Mouse (Mus musculus) midbrain, embryonic 13.5 days (tissue): ENCODE results near the gene Fubp3. TPM values are rescaled to one million over a fixed set of nuclear protein-coding genes. Genes with fewer than 3 reads are reported as not detected.

ENCODE experiments used
- ATAC-seq: fragments of 200-750 bp; cut with Nextera tagmentation; 2 replicates; pipeline ENCODE4 v1.8.0; 2017; ENCODE audit warnings: mild to moderate bottlenecking, moderate TSS enrichment, moderate library complexity
- H3K27ac ChIP-seq: fragments of 300-500 bp; sonication (generic); 2 replicates; pipeline ENCODE4 v1.5.1; 2015; ENCODE audit warnings: inconsistent platforms, mild to moderate bottlenecking, moderate library complexity
- H3K27me3 ChIP-seq: fragments of 300-500 bp; sonication (generic); 2 replicates; pipeline ENCODE4 v1.6.1; 2015; ENCODE audit warnings: mild to moderate bottlenecking, inconsistent platforms
- H3K36me3 ChIP-seq: fragments of 300-500 bp; sonication (generic); 2 replicates; pipeline ENCODE4 v1.6.1; 2015; ENCODE audit warnings: mild to moderate bottlenecking, inconsistent platforms
- H3K4me1 ChIP-seq: fragments of 300-500 bp; sonication (generic); replicated peaks from 2 replicates; pipeline ENCODE4 v1.6.1; 2015; ENCODE audit warnings: inconsistent platforms
- H3K4me2 ChIP-seq: fragments of 300-500 bp; sonication (generic); replicated peaks from 2 replicates; pipeline ENCODE4 v1.6.1; 2015; ENCODE audit warnings: moderate library complexity, mild to moderate bottlenecking, inconsistent platforms
- H3K4me3 ChIP-seq: fragments of 300-500 bp; sonication (generic); replicated peaks from 2 replicates; pipeline ENCODE4 v1.5.1; 2015; ENCODE audit warnings: mild to moderate bottlenecking, inconsistent platforms
- H3K9ac ChIP-seq: fragments of 300-500 bp; sonication (generic); replicated peaks from 2 replicates; pipeline ENCODE4 v1.6.1; 2015; ENCODE audit warnings: mild to moderate bottlenecking, inconsistent platforms
- H3K9me3 ChIP-seq: fragments of 300-500 bp; sonication (generic); 2 replicates; pipeline ENCODE4 v1.6.1; 2016; ENCODE audit warnings: mild to moderate bottlenecking, inconsistent platforms
- WGBS: fragments of 180-500 bp; shearing (Covaris S2); methylation state at CpG from one replicate; pipeline ENCODE4 v1.1.7; 2015; 5-methylcytosine and 5-hydroxymethylcytosine counted together
- microRNA-seq: library from miRNA; unstranded; fragments of <30 nt; microRNA quantifications from one replicate; pipeline ENCODE4, GENCODE M21; 2016
- polyA plus RNA-seq: library from polyadenylated mRNA; unstranded; fragments of >200 nt; fragmentation: Nextera tagmentation; extraction: Ambion mirVana; gene quantifications from 2 replicates; pipeline ENCODE4 v1.2.1, GENCODE M21; 2015

Fubp3 gene
- polyA plus RNA-seq, 1 experiment from 2014 or later: 61.5 TPM

DNA sequence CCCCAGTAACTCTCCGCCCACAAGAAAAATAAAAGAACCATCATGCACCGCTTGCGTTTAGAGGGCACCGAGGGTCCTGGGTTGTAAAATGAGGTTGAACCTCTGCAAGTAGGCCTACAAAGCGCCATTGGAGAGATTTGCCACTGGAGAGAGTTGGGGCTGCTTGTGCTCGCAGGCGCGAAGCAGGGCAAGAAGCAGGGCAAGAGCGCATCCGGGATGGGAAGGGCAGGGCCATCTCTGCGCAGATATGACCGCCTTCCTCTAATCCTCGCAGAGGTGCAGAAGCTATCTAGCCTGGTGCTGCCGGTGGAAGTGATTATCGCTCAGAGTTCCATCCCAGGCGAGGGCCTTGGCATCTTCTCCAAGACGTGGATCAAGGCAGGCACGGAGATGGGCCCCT, 69.5 kb downstream of the Fubp3 start:
- peak overlapping the region; percentile 40 for H3K4me3 ChIP-seq
- no peaks in the 10 kb centered on the region for H3K9me3 ChIP-seq
- H3K27ac ChIP-seq: no peak overlapping the region
- H3K4me1 ChIP-seq: peaks cover 63% of the 10 kb centered on the region
- H3K4me2 ChIP-seq: peak overlapping the region; percentile 59
- no peak for ATAC-seq
- 2% methylated on average over 18 of the region's 18 CpGs for WGBS
- H3K36me3 ChIP-seq: 0 out of 2 replicates have a peak, but pooled peaks cover 3% of the 10 kb centered on the region
- H3K27me3 ChIP-seq: peaks cover 97% of the 10 kb centered on the region
- no peak overlapping the region for H3K9ac ChIP-seq

DNA sequence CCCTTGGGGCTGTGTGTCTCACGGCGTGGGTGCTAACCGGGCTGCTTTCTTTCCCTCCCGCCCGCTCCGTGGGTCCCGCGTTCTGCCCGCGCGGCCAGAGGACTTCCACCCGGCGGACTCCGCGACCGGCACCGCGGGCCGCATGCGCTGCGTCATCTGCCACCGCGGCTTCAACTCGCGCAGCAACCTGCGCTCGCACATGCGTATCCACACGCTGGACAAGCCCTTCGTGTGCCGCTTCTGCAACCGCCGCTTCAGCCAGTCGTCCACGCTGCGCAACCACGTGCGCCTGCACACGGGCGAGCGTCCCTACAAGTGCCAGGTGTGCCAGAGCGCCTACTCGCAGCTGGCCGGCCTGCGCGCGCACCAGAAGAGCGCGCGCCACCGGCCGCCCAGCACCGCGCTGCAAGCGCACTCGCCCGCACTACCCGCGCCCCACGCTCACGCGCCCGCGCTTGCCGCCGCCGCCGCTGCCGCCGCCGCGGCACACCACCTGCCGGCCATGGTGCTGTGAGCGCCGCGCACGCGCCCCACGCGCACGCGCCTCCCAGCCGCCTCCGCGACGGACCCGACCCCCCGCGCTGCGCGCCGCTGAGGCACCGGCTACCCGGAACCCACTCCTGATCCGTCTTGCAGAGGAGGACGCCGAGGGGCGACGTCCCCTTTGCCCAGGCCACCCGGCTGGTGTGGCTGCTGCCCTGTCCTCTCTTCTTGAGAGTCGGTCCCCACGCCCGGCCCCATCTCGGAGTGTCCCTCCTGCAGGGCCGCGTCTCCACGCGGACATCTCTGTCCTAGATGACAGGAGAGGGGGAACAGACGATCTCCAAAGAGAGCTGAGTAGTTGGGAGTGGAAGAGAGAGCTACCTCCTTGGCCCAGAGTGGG, 81.8 kb downstream of the Fubp3 start:
- 1% methylated on average over 102 of the region's 109 CpGs for WGBS
- Histone ChIP-seq H3K27me3 (peaks cover 96% of the 10 kb centered on the region), H3K4me1 (peaks cover 16% of the 10 kb centered on the region), H3K27ac (no peak overlapping the region), H3K9ac (peak overlapping the region; percentile 65), H3K4me3 (peak overlapping the region; percentile 54), H3K4me2 (peak overlapping the region; percentile 92), H3K9me3 (no peaks in the 10 kb centered on the region), H3K36me3 (no peaks in the 10 kb centered on the region)
- ATAC-seq: peak; percentile 90

DNA sequence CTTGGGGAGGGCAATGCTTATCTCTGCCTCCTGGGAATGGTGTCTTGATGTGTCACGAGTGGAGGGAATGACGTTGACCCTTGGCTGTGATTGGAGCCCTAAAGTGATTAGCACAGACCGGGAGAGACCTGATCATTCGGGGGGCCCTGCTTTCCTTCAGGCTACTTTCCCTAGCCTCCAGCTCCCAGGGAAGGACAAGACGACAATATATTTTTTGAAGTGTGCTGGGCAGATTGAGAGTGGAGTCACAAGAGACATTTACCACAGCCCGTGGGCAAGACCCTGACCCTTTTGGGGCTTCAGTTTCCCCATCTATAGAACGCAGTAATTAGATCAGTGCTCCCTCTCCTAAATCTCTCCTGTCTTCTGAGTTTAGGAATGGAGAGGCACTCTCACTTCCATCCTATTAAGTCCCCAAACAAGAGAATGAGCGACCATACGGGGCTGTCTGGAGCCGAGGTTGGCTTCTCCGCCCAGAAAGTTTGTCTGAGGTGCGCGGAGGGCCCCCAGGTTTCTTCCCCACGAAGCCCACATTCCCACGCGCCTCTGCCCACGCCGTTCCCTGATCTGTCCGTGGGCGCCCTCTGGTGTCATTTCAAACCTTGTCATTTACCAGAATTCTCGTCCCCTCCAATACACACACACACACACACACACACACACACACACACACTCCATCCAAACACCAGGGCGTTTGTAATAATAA, 82.6 kb downstream of the Fubp3 start:
- Histone ChIP-seq H3K9me3 (no peaks in the 10 kb centered on the region), H3K36me3 (no peaks in the 10 kb centered on the region), H3K4me1 (peaks cover 16% of the 10 kb centered on the region), H3K27ac (no peak overlapping the region), H3K4me2 (peak overlapping the region; percentile 92), H3K4me3 (peak overlapping the region; percentile 54), H3K27me3 (peaks cover 96% of the 10 kb centered on the region), H3K9ac (peak overlapping the region; percentile 65; the same call in 1 of the 2 replicates)
- no peak for ATAC-seq
- 6% methylated on average over 22 of the region's 22 CpGs for WGBS

DNA sequence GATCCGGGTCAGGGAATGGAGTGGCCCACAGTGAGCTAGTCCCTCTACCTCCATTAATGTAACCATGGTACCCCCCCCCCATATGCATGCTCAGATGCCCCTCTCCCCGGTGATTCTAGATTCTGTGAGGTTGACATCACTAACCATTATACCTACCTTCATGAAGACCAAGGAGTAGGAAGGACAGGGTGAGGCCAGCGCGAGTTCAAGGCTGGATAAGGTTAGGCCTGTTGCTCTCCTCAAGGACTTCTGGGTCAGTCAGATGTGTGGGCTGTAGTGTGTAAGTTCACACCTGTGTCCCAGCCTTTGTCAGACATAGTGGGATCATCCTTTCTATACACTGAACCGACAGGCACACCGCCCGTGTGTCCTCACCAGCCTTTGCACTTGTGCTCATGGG, 83.9 kb downstream of the Fubp3 start:
- H3K9me3 ChIP-seq: no peaks in the 10 kb centered on the region
- H3K4me1 ChIP-seq: peaks cover 16% of the 10 kb centered on the region
- peaks cover 94% of the 10 kb centered on the region for H3K27me3 ChIP-seq
- H3K9ac ChIP-seq: no peak overlapping the region
- H3K4me2 ChIP-seq: no peak overlapping the region
- H3K27ac ChIP-seq: no peak overlapping the region
- no peak for ATAC-seq
- H3K36me3 ChIP-seq: no peaks in the 10 kb centered on the region
- 88% methylated on average over 7 of the region's 7 CpGs for WGBS
- no peak overlapping the region for H3K4me3 ChIP-seq

DNA sequence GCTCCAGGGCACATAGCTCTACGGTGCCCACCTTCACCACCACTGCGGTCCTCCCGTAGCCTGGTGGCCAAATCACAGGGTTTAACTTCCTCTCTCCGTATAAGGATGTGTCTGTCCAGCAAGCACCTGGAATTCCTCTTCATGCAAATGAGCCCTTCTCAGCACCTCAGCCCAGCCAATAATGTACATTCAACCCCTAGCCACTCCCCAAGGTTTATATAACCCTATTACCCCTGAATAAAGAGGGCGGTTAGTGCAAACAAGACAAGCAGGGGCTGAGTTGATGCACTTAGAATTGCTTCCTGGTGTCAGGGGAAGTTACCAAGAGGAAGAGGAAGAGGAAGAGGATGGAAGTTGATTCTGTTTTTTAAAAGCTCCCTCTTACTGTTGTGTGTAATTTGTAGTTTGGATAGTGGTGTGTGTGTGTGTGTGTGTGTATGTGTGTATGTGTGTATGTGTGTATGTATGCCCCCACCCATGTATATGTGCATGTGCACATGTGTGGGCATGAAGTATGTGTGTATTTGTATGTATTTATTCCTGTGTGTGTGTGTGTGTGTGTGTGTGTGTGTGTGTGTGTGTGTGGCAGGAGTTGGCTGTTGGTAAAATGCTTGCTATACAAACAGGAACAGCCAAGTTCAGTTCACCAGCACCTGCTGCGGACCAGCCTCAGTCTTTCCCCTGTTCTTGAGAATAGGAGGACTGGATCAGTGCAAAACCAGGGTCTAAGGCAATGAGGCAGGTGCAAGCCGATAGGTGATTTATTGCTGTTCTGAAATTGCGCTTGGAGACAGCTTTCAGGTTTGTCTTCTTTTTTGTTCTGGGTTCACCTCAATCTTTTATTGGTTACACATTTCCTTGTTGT, 90.7 kb downstream of the Fubp3 start:
- H3K4me3 ChIP-seq: no peak overlapping the region
- no peak overlapping the region for H3K4me2 ChIP-seq
- no peak overlapping the region for H3K9ac ChIP-seq
- WGBS: 79% methylated on average over 8 of the region's 8 CpGs
- H3K36me3 ChIP-seq: no peaks in the 10 kb centered on the region
- no peaks in the 10 kb centered on the region for H3K9me3 ChIP-seq
- no peaks in the 10 kb centered on the region for H3K4me1 ChIP-seq
- peaks cover 90% of the 10 kb centered on the region for H3K27me3 ChIP-seq
- ATAC-seq: no peak
- H3K27ac ChIP-seq: no peak overlapping the region

DNA sequence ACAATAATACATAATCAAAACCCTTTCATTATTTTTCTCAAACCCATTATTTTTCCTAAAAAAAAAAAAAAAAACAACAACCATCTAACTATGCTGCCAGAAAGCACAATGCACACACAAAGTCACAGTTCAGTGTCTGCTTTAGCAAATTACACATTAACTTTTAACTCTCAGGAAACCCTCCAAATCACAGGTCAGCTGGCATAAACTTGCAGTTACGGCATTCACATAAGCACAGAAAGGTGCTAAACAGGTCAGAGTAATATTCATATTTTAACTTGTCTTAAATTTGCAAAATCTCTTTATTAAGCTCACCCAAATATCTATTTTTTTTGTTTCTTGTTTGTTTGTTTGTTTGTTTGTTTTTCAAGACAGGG, 91.3 kb downstream of the Fubp3 start:
- H3K9me3 ChIP-seq: no peaks in the 10 kb centered on the region
- 96% methylated on average over 1 of the region's 1 CpGs for WGBS
- H3K27ac ChIP-seq: no peak overlapping the region
- H3K4me1 ChIP-seq: no peaks in the 10 kb centered on the region
- H3K9ac ChIP-seq: no peak overlapping the region
- ATAC-seq: no peak
- H3K27me3 ChIP-seq: peaks cover 84% of the 10 kb centered on the region
- no peak overlapping the region for H3K4me2 ChIP-seq
- H3K36me3 ChIP-seq: no peaks in the 10 kb centered on the region
- H3K4me3 ChIP-seq: no peak overlapping the region

Small RNA genes within 50 kb of the gene (microRNA-seq; reads per million reads assigned to microRNA genes)
- 1.2 reads per million for gene Mir6998

Other genes with a start within 250 kb of the Fubp3 start
- gene Ass1, start 102.4 kb upstream of the Fubp3 start, polyA plus RNA-seq: 10.5 and 12.1 TPM in 2 replicates
- gene Prdm12, start 67.4 kb downstream of the Fubp3 start, polyA plus RNA-seq: 4.0 and 8.5 TPM in 2 replicates
- gene Exosc2, start 98.1 kb downstream of the Fubp3 start, polyA plus RNA-seq: 45.7 and 49.1 TPM in 2 replicates
- gene Abl1, start 115.7 kb downstream of the Fubp3 start, polyA plus RNA-seq: 25.3 and 27.0 TPM in 2 replicates
- 0.06 and 0.12 TPM in 2 replicates for gene Qrfp, start 237.9 kb downstream of the Fubp3 start, polyA plus RNA-seq